Mouse (Mus musculus) midbrain, embryonic 16.5 days (tissue): ENCODE measurements around the gene Itprid1. TPM values are rescaled to one million over a fixed set of nuclear protein-coding genes. Genes with fewer than 3 reads are reported as not detected.
A peak's percentile ranks its signal among the peaks of the same experiment; 100 is the strongest.

Experiments
- ATAC-seq: fragments of 200-750 bp; cut with Nextera tagmentation; 2 replicates; pipeline ENCODE4 v1.8.0; 2017; ENCODE audit warnings: moderate TSS enrichment
- H3K27ac ChIP-seq: fragments of 300-500 bp; sonication (generic); 2 replicates; pipeline ENCODE4 v1.5.1; 2014; ENCODE audit warnings: mild to moderate bottlenecking, low read length, mixed read lengths
- H3K27me3 ChIP-seq: fragments of 300-500 bp; sonication (generic); 2 replicates; pipeline ENCODE4 v1.6.1; 2014; ENCODE audit warnings: low read depth, low read length, mixed read lengths; ENCODE audit not compliant: control insufficient read depth, insufficient read depth
- H3K36me3 ChIP-seq: fragments of 300-500 bp; sonication (generic); 2 replicates; pipeline ENCODE4 v1.6.1; 2014; ENCODE audit warnings: mild to moderate bottlenecking, low read length, moderate library complexity, mixed read lengths; ENCODE audit not compliant: control insufficient read depth, insufficient read depth
- H3K4me1 ChIP-seq: fragments of 300-500 bp; sonication (generic); 2 replicates; pipeline ENCODE4 v1.6.1; 2014; ENCODE audit warnings: mild to moderate bottlenecking, low read length, mixed read lengths; ENCODE audit not compliant: control insufficient read depth, insufficient read depth
- H3K4me2 ChIP-seq: fragments of 300-500 bp; sonication (generic); 2 replicates; pipeline ENCODE4 v1.6.1; 2014; ENCODE audit warnings: mild to moderate bottlenecking, low read length, mixed read lengths
- H3K4me3 ChIP-seq: fragments of 300-500 bp; sonication (generic); 2 replicates; pipeline ENCODE4 v1.5.1; 2014; ENCODE audit warnings: low read depth, mild to moderate bottlenecking, low read length, moderate library complexity, mixed read lengths
- H3K9ac ChIP-seq: fragments of 300-500 bp; sonication (generic); 2 replicates; pipeline ENCODE4 v1.6.1; 2014; ENCODE audit warnings: low read depth, low read length, mixed read lengths
- H3K9me3 ChIP-seq: fragments of 300-500 bp; sonication (generic); replicated peaks from 2 replicates; pipeline ENCODE4 v1.6.1; 2014; ENCODE audit warnings: mild to moderate bottlenecking, low read length, mixed read lengths; ENCODE audit not compliant: control insufficient read depth, poor library complexity, severe bottlenecking
- WGBS: fragments of 180-500 bp; shearing (Covaris S2); extraction: QIAGEN DNeasy Blood & Tissue Kit; methylation state at CpG from one replicate; pipeline ENCODE4 v1.1.7; 2014; 5-methylcytosine and 5-hydroxymethylcytosine counted together
- polyA plus RNA-seq: library from polyadenylated mRNA; unstranded; fragments of >200 nt; fragmentation: Nextera tagmentation; extraction: Ambion mirVana; gene quantifications from 2 replicates; pipeline ENCODE4 v1.2.1, GENCODE M21; 2015

Gene Itprid1
- polyA plus RNA-seq, 1 experiment from 2014 or later: 0.05 TPM

DNA sequence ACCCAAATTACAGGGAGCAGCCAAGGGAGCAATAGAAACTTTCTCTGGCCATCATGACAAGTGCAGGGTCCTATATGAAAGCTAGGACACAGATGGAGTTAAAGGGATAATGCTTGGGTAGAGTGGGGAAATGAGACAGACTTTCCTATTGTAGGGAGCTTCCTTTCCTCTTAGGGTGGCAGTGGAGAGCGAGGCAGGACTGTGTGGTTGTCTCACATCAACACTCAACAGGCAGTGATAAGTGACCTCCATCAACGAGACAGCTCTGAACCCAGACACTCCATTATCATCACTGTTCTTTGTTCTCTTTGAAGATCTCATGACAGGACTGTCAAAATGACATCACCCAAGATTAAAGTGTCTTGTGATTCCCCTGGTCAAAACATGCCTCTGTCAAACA lies 182.9 kb downstream of the Itprid1 start:
- no peak for ATAC-seq
- no peak overlapping the region for H3K9ac ChIP-seq
- H3K4me1 ChIP-seq: peaks cover 9% of the 10 kb centered on the region
- H3K4me2 ChIP-seq: no peak overlapping the region
- 60% methylated on average over 2 of the region's 2 CpGs for WGBS
- H3K27me3 ChIP-seq: no peaks in the 10 kb centered on the region
- no peaks in the 10 kb centered on the region for H3K9me3 ChIP-seq
- no peaks in the 10 kb centered on the region for H3K36me3 ChIP-seq
- no peak overlapping the region for H3K4me3 ChIP-seq
- H3K27ac ChIP-seq: no peak overlapping the region

DNA sequence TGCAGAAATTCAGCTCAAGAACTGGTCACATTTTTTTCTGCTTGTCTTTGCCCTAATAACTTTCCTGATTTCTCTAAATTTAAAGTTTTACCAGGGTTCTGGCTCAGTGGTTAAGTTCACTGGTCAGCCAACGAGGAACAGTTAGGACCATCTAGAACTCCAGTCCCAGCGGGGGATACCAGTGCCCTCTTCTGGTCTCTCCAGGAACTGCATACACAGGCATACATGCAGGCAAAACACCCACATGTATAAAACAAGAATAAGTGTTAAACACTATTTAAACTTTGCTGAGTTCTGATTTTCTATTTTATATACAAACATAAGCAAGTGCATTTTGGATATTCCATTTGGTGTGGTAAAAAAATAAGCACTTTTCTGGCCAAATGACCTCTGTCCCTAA lies 188.8 kb downstream of the Itprid1 start:
- H3K9ac ChIP-seq: no peak overlapping the region

DNA sequence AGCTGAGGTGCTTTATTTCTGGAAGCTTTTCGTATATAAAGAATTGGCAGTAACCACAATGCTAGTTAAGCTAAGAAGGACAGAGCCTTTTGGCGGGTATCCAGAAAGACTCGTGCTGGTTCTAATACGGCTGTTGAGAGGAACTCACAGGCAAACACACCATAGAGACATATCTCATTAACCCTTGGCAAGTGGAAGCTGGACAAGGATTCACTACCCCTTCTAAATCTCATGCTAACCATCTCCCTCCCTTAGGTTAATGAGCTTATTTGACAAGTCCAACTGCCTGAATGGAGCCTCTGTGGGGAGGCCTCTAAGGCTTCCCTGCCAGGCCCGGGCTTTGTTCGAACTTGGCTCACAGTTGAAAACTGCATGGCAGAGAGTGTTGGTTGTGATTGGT lies 190.6 kb downstream of the Itprid1 start:
- ATAC-seq: peak; percentile 59
- H3K27me3 ChIP-seq: no peaks in the 10 kb centered on the region
- no peak overlapping the region for H3K4me2 ChIP-seq
- H3K4me1 ChIP-seq: 0 out of 2 replicates have a peak, but pooled peaks cover 4% of the 10 kb centered on the region
- WGBS: 64% methylated on average over 6 of the region's 6 CpGs
- H3K36me3 ChIP-seq: no peaks in the 10 kb centered on the region
- H3K9me3 ChIP-seq: no peaks in the 10 kb centered on the region
- no peak overlapping the region for H3K27ac ChIP-seq
- H3K4me3 ChIP-seq: no peak overlapping the region
- H3K9ac ChIP-seq: no peak overlapping the region

More for the DNA sequence above, 188.8 kb downstream of the Itprid1 start:
- H3K36me3 ChIP-seq: no peaks in the 10 kb centered on the region
- no peaks in the 10 kb centered on the region for H3K27me3 ChIP-seq
- no peak overlapping the region for H3K4me3 ChIP-seq
- ATAC-seq: no peak
- 75% methylated on average over 2 of the region's 2 CpGs for WGBS
- no peaks in the 10 kb centered on the region for H3K4me1 ChIP-seq
- no peak overlapping the region for H3K4me2 ChIP-seq
- H3K9me3 ChIP-seq: no peaks in the 10 kb centered on the region
- no peak overlapping the region for H3K27ac ChIP-seq

DNA sequence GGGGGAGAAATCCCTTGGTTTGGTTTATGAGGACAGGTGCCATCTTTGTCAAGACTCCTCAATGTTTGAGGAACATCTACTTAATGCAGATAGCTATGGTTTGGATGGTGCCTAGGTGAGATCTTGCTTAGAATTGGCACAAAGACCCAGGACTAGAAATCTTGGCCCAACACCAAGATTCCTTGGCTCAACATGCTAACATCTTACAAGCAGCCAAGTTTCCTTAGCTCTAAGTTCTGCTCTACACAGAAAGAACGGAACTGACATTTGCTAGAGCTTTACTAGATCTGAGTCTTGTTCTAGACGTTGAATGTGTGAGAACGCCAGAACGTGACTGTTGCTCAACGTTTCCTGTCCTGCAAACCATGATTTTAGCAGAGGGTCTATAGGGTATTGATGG lies 191.3 kb downstream of the Itprid1 start:
- H3K9ac ChIP-seq: no peak overlapping the region
- no peak overlapping the region for H3K4me2 ChIP-seq
- H3K27ac ChIP-seq: no peak overlapping the region
- WGBS: 92% methylated on average over 5 of the region's 5 CpGs
- 0 out of 2 replicates have a peak, but pooled peaks cover 4% of the 10 kb centered on the region for H3K4me1 ChIP-seq
- no peaks in the 10 kb centered on the region for H3K9me3 ChIP-seq
- no peak overlapping the region for H3K4me3 ChIP-seq
- no peaks in the 10 kb centered on the region for H3K27me3 ChIP-seq
- H3K36me3 ChIP-seq: no peaks in the 10 kb centered on the region
- ATAC-seq: no peak

Other genes starting within 250 kb of the Itprid1 start
- 13.5 and 18.3 TPM in 2 replicates for gene Neurod6, start 155.6 kb upstream of the Itprid1 start, polyA plus RNA-seq
- gene Ppp1r17, start 180.6 kb downstream of the Itprid1 start, polyA plus RNA-seq: 5.2 and 5.6 TPM in 2 replicates